Mouse (Mus musculus) lung, embryonic 16.5 days (tissue): ENCODE measurements around the gene Nim1k. TPM values are rescaled to one million over a fixed set of nuclear protein-coding genes. Genes with fewer than 3 reads are reported as not detected.
"Not testable (repeated sequence)": the region's sequence is repeated elsewhere in the genome, so short reads cannot be mapped to it uniquely, and the experiment has no call there.

Experiments used
- ATAC-seq: fragments of 200-750 bp; cut with Nextera tagmentation; 2 replicates; pipeline ENCODE4 v1.8.0; 2017; ENCODE audit warnings: low read depth, mild to moderate bottlenecking, moderate library complexity
- H3K27ac ChIP-seq: fragments of 300-500 bp; sonication (generic); 2 replicates; pipeline ENCODE4 v1.5.1; 2014; ENCODE audit warnings: mild to moderate bottlenecking, control low read depth, low read length
- H3K27me3 ChIP-seq: fragments of 300-500 bp; sonication (generic); 2 replicates; pipeline ENCODE4 v1.6.1; 2014; ENCODE audit warnings: low read depth, low read length, mixed read lengths; ENCODE audit not compliant: control insufficient read depth, insufficient read depth
- H3K36me3 ChIP-seq: fragments of 300-500 bp; sonication (generic); 2 replicates; pipeline ENCODE4 v1.6.1; 2014; ENCODE audit warnings: low read length; ENCODE audit not compliant: control insufficient read depth, insufficient read depth
- H3K4me1 ChIP-seq: fragments of 300-500 bp; sonication (generic); replicated peaks from 2 replicates; pipeline ENCODE4 v1.6.1; 2014; ENCODE audit warnings: low read length, mixed read lengths; ENCODE audit not compliant: control insufficient read depth, insufficient read depth
- H3K4me2 ChIP-seq: fragments of 300-500 bp; sonication (generic); 2 replicates; pipeline ENCODE4 v1.6.1; 2014; ENCODE audit warnings: low read depth, low read length, control low read depth
- H3K4me3 ChIP-seq: fragments of 300-500 bp; sonication (generic); 2 replicates; pipeline ENCODE4 v1.5.1; 2014; ENCODE audit warnings: mild to moderate bottlenecking, low read length, control low read depth
- H3K9ac ChIP-seq: fragments of 300-500 bp; sonication (generic); 2 replicates; pipeline ENCODE4 v1.6.1; 2014; ENCODE audit warnings: low read length, control low read depth
- H3K9me3 ChIP-seq: fragments of 300-500 bp; sonication (generic); 2 replicates; pipeline ENCODE4 v1.6.1; 2016; ENCODE audit warnings: low read length; ENCODE audit not compliant: control insufficient read depth
- WGBS: fragments of 180-500 bp; shearing (Covaris S2); extraction: QIAGEN DNeasy Blood & Tissue Kit; methylation state at CpG from one replicate; pipeline ENCODE4 v1.1.7; 2014; 5-methylcytosine and 5-hydroxymethylcytosine counted together
- polyA plus RNA-seq: library from polyadenylated mRNA; unstranded; fragments of >200 nt; fragmentation: Nextera tagmentation; extraction: Ambion mirVana; gene quantifications from 2 replicates; pipeline ENCODE4 v1.2.1, GENCODE M21; 2015

Nim1k gene
- polyA plus RNA-seq, 1 experiment from 2014 or later: 0.99 TPM

DNA sequence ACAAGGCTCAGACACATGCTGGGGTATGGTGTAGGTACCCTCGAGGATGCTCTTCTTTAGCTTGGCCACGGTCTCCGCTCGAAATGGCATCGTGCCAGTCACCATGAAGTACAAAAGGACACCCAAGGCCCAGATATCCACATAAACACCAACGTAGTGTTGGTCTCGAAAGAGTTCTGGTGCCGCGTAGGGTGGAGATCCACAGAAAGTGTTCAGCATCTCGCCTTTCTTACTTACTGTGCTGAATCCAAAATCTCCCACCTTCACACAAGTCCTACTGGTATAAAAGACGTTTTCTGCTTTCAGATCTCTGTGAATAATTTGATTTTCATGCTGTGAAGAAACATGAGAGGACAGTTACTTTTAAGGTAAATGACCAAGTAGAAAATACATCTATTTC lies 43.2 kb downstream of the Nim1k start:
- WGBS: 83% methylated on average over 11 of the region's 11 CpGs
- ATAC-seq: no peak

DNA sequence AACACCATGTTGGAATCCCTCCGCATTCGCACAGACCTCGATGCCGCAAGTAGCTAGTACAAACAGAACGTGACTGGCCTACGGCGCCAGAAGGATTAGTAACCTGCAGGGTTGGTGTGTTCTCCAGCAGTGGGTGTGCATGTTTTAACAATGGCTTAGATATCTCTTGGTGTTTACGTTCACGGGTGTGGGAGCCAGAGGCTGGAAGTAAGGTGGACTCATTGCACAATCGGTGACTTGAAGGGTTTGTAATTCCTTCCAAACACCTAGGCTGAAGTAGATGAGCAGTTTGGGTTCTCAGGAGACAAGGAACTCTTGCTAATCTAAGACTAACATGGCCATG lies 45.4 kb downstream of the Nim1k start:
- ATAC-seq: no peak
- Histone ChIP-seq H3K4me3 (no peak overlapping the region), H3K4me1 (peaks cover 3% of the 10 kb centered on the region; the same call in 1 of the 2 replicates), H3K27me3 (no peaks in the 10 kb centered on the region), H3K27ac (no peak overlapping the region), H3K9ac (no peak overlapping the region), H3K4me2 (no peak overlapping the region), H3K9me3 (no peaks in the 10 kb centered on the region), H3K36me3 (peaks cover 14% of the 10 kb centered on the region)
- WGBS: 77% methylated on average over 10 of the region's 10 CpGs

More for the DNA sequence above, 43.2 kb downstream of the Nim1k start:
- no peaks in the 10 kb centered on the region for H3K9me3 ChIP-seq
- no peak overlapping the region for H3K4me3 ChIP-seq
- H3K36me3 ChIP-seq: no peaks in the 10 kb centered on the region; the same call in none of the 2 replicates
- peaks cover 3% of the 10 kb centered on the region; the same call in 1 of the 2 replicates for H3K4me1 ChIP-seq
- no peak overlapping the region for H3K9ac ChIP-seq
- no peaks in the 10 kb centered on the region for H3K27me3 ChIP-seq
- H3K27ac ChIP-seq: no peak overlapping the region
- no peak overlapping the region for H3K4me2 ChIP-seq

DNA sequence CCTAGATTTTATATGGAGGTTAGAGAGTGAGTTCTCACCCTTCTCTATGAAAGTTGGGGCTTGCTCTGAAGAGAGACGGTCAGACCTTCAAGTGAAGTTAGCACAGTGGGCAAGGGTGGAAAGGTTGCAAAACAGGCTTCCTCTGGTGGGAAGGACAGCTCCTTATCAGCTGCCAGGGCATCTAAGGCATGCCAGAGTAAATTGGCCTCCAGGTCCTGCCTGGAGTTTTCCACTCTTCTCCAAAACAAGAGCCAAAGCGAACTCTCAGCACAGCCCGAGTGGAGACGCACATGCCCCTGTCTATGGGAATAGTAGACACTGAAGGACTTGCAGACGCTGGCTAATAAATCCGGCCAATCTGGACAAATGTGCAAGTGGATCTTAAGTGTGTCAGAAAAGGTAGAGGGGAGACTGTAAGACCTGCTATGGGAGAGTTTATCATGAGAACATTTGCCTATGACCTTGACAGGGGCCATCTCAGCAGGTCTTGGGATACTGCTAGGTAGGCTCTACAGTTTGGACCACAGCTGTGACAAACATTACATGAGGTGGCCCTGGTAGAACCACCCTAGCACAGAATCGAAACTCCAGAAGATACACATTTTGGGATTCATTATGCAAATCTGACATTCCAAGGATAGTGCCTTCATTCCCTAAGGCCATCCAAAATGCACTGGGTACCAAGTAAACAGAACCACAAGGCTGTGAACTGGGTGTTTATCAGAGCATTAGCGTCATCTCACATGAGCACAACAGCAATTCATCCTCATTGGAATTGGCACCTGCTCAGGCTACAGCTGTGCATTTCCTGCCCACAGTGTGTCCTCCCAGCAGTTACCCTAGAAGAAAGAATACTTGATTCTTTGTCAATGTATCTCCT lies 46.1 kb downstream of the Nim1k start:
- H3K36me3 ChIP-seq: peaks cover 18% of the 10 kb centered on the region
- WGBS: 73% methylated on average over 8 of the region's 8 CpGs
- H3K9me3 ChIP-seq: no peaks in the 10 kb centered on the region
- ATAC-seq: no peak
- no peaks in the 10 kb centered on the region for H3K27me3 ChIP-seq
- no peak overlapping the region for H3K4me3 ChIP-seq
- H3K4me2 ChIP-seq: no peak overlapping the region
- H3K9ac ChIP-seq: no peak overlapping the region
- H3K27ac ChIP-seq: no peak overlapping the region
- H3K4me1 ChIP-seq: peaks cover 3% of the 10 kb centered on the region; the same call in 1 of the 2 replicates

DNA sequence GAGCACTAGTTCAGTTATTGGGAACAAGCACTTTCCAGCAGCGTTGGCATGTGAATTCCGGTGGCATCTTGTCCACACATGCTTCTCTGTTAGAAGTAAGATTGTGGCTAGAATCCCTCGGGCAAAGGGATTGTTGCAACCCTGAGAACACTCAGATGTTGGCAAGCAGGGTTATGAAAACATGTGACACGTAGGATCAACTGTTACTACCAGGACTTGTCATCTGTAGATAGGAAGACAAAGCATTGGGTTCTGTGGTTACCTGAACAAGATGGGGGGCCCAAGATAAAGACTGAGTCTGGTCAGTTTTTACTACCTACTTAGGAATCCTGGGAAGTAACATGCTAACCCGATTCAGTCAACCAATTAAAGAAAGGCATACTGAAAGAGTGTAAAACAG lies 46.7 kb downstream of the Nim1k start:
- Histone ChIP-seq H3K4me2 (no peak overlapping the region), H3K36me3 (peaks cover 24% of the 10 kb centered on the region), H3K4me3 (no peak overlapping the region), H3K4me1 (peaks cover 3% of the 10 kb centered on the region; the same call in 1 of the 2 replicates), H3K27me3 (no peaks in the 10 kb centered on the region), H3K27ac (no peak overlapping the region), H3K9ac (no peak overlapping the region), H3K9me3 (no peaks in the 10 kb centered on the region)
- 84% methylated on average over 5 of the region's 5 CpGs for WGBS
- no peak for ATAC-seq

DNA sequence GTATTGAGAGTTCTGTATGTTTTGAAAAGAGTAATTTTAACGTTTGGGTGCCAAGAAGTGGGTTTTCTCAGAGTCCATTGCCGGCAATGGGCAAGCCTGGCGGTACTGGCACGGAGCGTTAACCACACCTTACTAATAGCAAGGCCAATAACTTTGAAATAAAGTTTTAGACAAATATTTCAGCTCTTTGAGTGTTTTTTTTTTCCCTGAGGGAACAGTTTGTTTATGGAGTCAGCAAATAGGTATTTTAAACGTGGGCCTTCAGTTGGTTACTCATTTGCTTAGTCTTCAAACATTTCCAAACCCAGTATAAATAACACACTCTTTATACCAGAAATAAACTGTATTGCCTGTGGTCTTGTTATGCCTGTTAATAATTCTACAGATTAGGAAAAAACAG lies 47.8 kb downstream of the Nim1k start:
- no peaks in the 10 kb centered on the region for H3K9me3 ChIP-seq
- H3K4me2 ChIP-seq: no peak overlapping the region
- H3K9ac ChIP-seq: no peak overlapping the region
- peaks cover 29% of the 10 kb centered on the region for H3K36me3 ChIP-seq
- no peaks in the 10 kb centered on the region for H3K27me3 ChIP-seq
- no peak overlapping the region for H3K4me3 ChIP-seq
- no peak for ATAC-seq
- H3K4me1 ChIP-seq: peaks cover 1% of the 10 kb centered on the region; the same call in 1 of the 2 replicates
- no peak overlapping the region for H3K27ac ChIP-seq
- 73% methylated on average over 6 of the region's 6 CpGs for WGBS

DNA sequence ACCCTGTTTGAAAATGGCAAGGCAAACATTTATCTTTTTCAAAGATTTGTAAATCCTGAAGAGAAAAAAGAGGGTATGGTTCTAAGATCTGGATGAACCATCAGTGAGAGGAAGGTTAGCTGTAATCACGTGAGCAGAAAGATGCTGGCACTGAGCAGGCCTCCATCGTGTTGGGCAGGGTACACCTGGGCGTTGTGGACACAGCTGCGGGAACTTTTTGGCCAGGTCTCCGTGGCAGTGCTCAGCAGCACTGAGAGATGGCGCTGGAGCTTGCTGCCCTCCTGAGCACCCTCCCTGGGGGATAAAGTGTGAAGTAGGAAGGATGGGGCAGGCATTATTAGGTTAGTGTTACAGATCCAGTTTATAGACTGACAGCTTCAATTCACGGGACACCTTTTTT lies 48.7 kb downstream of the Nim1k start:
- H3K36me3 ChIP-seq: peaks cover 37% of the 10 kb centered on the region
- H3K9me3 ChIP-seq: no peaks in the 10 kb centered on the region
- 65% methylated on average over 7 of the region's 7 CpGs for WGBS
- H3K4me3 ChIP-seq: no peak overlapping the region
- no peak overlapping the region for H3K4me2 ChIP-seq
- no peaks in the 10 kb centered on the region for H3K27me3 ChIP-seq
- no peak for ATAC-seq
- H3K9ac ChIP-seq: no peak overlapping the region
- H3K27ac ChIP-seq: no peak overlapping the region
- no peaks in the 10 kb centered on the region for H3K4me1 ChIP-seq

DNA sequence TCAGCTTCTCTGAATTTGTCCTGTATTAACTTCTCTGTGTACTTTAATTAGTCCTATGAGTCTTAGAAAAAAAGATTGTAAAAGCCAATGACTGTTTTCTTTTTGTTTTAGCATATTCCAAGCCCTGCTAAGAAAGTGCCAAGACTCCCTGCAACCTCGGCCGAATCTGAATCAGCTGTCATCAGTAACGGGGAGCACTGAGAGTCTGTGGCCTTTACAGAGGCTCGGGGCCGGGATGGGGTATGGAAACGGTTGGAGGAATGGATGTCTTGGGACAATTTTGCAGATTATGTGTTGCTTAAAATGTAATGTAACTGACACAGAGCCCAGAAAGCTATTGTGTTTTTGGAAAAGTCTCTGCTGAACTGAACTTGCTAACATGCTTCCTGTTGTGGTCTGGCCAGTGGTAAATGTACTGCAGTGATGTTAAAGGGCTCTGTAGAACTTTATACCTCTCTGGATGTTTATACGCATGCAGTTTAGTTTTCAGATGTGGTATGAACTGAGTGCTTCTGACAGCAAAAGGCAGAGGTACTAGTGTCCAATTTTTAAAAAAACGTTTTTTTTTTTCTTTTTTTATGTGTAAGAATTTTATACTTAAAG lies 49.3 kb downstream of the Nim1k start:
- peaks cover 39% of the 10 kb centered on the region for H3K36me3 ChIP-seq
- not testable (repeated sequence) for H3K9ac ChIP-seq, ATAC-seq, H3K27ac ChIP-seq, H3K9me3 ChIP-seq, H3K4me3 ChIP-seq, H3K4me2 ChIP-seq, H3K27me3 ChIP-seq, H3K4me1 ChIP-seq
- 80% methylated on average over 7 of the region's 8 CpGs for WGBS

DNA sequence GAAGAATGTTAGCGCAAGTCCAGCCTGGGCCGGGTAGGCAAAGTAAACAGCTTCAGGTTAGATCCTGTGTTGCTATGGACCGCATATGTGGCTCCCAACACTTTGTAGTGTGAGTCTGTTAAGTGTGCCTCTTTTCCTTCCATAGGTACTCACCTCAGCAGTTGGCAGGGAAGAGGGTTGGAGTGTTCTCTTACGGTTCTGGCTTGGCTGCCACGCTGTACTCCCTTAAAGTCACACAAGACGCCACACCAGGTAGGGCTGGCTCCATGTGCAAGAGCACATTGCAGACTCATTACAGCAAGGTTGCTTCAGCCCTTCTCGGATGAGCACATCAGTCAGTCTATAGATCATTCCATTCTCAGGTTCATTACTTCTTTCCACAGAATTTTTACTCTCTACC lies 51.4 kb downstream of the Nim1k start:
- no peak overlapping the region for H3K4me3 ChIP-seq
- H3K4me1 ChIP-seq: no peaks in the 10 kb centered on the region
- 87% methylated on average over 7 of the region's 7 CpGs for WGBS
- H3K27me3 ChIP-seq: no peaks in the 10 kb centered on the region
- H3K9me3 ChIP-seq: no peaks in the 10 kb centered on the region
- H3K27ac ChIP-seq: no peak overlapping the region
- H3K4me2 ChIP-seq: no peak overlapping the region
- H3K36me3 ChIP-seq: peaks cover 51% of the 10 kb centered on the region
- ATAC-seq: no peak
- no peak overlapping the region for H3K9ac ChIP-seq

DNA sequence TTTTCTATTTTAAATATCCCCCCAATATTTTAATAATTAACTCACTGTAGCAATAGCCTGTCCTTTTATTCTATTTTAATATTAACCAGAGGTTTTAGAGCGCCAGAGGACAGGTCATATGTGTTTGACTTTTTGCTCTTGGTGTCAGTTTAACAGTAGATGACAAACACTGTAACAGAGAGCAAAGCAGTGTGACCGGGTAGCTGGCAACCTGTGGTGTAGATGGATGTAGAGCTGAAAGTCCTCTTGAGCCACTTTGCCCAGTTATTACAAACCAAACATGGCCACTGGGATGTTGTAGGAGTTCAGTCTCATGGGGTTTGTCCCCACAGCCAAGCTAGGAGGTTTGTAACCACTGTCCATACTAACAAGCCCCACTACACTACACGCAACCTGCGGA lies 57.2 kb downstream of the Nim1k start:
- Histone ChIP-seq H3K4me1 (no peaks in the 10 kb centered on the region), H3K27me3 (no peaks in the 10 kb centered on the region), H3K36me3 (peaks cover 26% of the 10 kb centered on the region), H3K9me3 (no peaks in the 10 kb centered on the region), H3K9ac (no peak overlapping the region), H3K27ac (no peak overlapping the region), H3K4me3 (no peak overlapping the region), H3K4me2 (no peak overlapping the region)
- 82% methylated on average over 4 of the region's 4 CpGs for WGBS
- ATAC-seq: no peak
